Mouse (Mus musculus) ES-Bruce4 (cell line): ENCODE measurements at regions not wholly inside any gene's neighbourhood (a gene's known extent, or its start where the extent isn't known, plus 50 kb on each side); places are given as distances from the start of the nearest gene placed in this dataset.

Experiments
- CTCF ChIP-seq: IDR thresholded peaks from one replicate; pipeline ENCODE4 v1.8.1; 2011; ENCODE audit warnings: low read depth, low read length
- EP300 ChIP-seq: IDR thresholded peaks from 2 replicates; pipeline ENCODE4 v1.6.1; 2011; ENCODE audit warnings: low read depth, low read length; ENCODE audit not compliant: insufficient read depth
- POLR2A ChIP-seq: IDR thresholded peaks from one replicate; pipeline ENCODE4 v1.8.1; 2011; ENCODE audit warnings: low read length; ENCODE audit not compliant: insufficient read depth

GRCm38 (mm10) chr3:123784127-123784526 lies 93.5 kb upstream of the Ndst3 start:
- TF ChIP-seq CTCF: no peak
- no peak for TF ChIP-seq POLR2A
- no peak for TF ChIP-seq EP300
